Mouse (Mus musculus): ENCODE results near the gene Muc5b. TPM values are rescaled to one million over a fixed set of nuclear protein-coding genes. Genes with fewer than 3 reads are reported as not detected.

Muc5b gene
- polyA plus RNA-seq, 1 experiment = not detected

DNA sequence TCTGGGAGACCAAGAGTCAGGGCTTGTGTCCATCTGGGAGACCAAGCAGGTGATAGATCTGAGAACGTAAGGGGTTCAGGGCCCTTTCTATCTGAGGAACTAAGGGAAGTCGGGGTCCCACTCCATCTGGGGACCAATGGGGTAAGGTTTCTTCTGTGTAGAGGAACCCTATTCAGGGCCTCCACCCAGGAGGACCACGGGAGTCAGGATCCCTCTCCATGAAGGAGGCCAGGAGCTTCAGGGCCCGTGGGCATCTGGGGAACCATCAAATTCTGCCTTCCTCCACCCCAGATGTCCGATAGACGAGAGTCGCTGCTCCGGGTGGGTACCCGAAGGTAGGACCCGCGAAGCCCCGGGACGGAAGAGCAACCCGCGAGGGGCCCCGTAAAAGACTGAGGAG is 63.0 kb downstream of the Muc5b start:
- TF ChIP-seq POLR2A (IDR thresholded peaks at IDR 0.05; ENCODE audit: low read depth, low read length) = no peak
- no peak for TF ChIP-seq CTCF (IDR thresholded peaks at IDR 0.05; ENCODE audit: extremely low read depth, insufficient read length, insufficient replicate concordance, low read depth, low read length)
- WGBS = 0% methylated on average over 16 of the region's 16 CpGs
- H3K27me3 ChIP-seq (ENCODE audit: control insufficient read depth, insufficient read depth, low read length) = no peaks in the 10 kb centered on the region; the same call in 1 of the 2 replicates

GRCm38 (mm10) chr7:141902269-141902729 is 63.4 kb downstream of the Muc5b start:
- Histone ChIP-seq H3K4me1 (ENCODE audit: control insufficient read depth, insufficient read depth, insufficient read length, low read length) (peaks cover 15% of the 10 kb centered on the region; the same call in 1 of the 2 replicates), H3K27me3 (ENCODE audit: control insufficient read depth, insufficient read depth, low read length) (no peaks in the 10 kb centered on the region; the same call in 1 of the 2 replicates), H3K36me3 (ENCODE audit: control insufficient read depth, insufficient read depth, low read length) (no peaks in the 10 kb centered on the region), H3K4me3 (ENCODE audit: low read depth, low read length) (peak overlapping the region; percentile 94), H3K27ac (ENCODE audit: insufficient read depth, low read depth, low read length) (peak overlapping the region; percentile 23)
- no peak for TF ChIP-seq CTCF (IDR thresholded peaks at IDR 0.05; ENCODE audit: extremely low read depth, insufficient read length, insufficient replicate concordance, low read depth, low read length)
- TF ChIP-seq POLR2A (IDR thresholded peaks at IDR 0.05; ENCODE audit: low read depth, low read length) = peak; percentile 85
- WGBS = under 1% methylated on average over 44 of the region's 44 CpGs

More for the DNA sequence above, 63.0 kb downstream of the Muc5b start:
- Histone ChIP-seq H3K4me1 (ENCODE audit: control insufficient read depth, insufficient read depth, insufficient read length, low read length) (peaks cover 15% of the 10 kb centered on the region; the same call in 1 of the 2 replicates), H3K4me3 (ENCODE audit: low read depth, low read length) (peak overlapping the region; percentile 94), H3K27ac (ENCODE audit: insufficient read depth, low read depth, low read length) (peak overlapping the region; percentile 23), H3K36me3 (ENCODE audit: control insufficient read depth, insufficient read depth, low read length) (no peaks in the 10 kb centered on the region)

DNA sequence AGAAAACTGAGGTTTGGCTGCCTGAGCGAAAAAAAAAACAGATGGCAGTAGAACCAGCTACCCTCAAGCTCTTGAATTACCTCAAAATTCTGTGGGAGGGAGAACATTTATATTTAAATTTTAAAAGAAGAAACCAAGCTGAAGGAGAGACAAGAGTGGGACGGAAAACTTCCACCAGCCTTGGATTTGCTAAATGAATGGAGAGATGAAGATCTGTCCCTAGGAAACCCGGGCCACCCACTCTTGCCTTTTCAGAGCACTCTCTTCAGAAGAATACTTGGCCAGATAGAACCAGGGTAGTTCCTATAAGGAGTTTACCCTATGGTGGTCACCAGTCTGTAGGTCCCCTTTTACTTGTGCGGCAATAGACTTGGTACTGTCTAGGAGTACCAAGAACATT is 63.9 kb downstream of the Muc5b start:
- H3K27me3 ChIP-seq (ENCODE audit: control insufficient read depth, insufficient read depth, low read length) = peaks cover 3% of the 10 kb centered on the region; the same call in 1 of the 2 replicates
- no peaks in the 10 kb centered on the region for H3K36me3 ChIP-seq (ENCODE audit: control insufficient read depth, insufficient read depth, low read length)
- no peak overlapping the region for H3K27ac ChIP-seq (ENCODE audit: insufficient read depth, low read depth, low read length)
- peaks cover 15% of the 10 kb centered on the region; the same call in 1 of the 2 replicates for H3K4me1 ChIP-seq (ENCODE audit: control insufficient read depth, insufficient read depth, insufficient read length, low read length)
- TF ChIP-seq CTCF (IDR thresholded peaks at IDR 0.05; ENCODE audit: extremely low read depth, insufficient read length, insufficient replicate concordance, low read depth, low read length) (no peak), POLR2A (IDR thresholded peaks at IDR 0.05; ENCODE audit: low read depth, low read length) (no peak)
- 69% methylated on average over 4 of the region's 4 CpGs for WGBS
- H3K4me3 ChIP-seq (ENCODE audit: low read depth, low read length) = peak overlapping the region; percentile 72

DNA sequence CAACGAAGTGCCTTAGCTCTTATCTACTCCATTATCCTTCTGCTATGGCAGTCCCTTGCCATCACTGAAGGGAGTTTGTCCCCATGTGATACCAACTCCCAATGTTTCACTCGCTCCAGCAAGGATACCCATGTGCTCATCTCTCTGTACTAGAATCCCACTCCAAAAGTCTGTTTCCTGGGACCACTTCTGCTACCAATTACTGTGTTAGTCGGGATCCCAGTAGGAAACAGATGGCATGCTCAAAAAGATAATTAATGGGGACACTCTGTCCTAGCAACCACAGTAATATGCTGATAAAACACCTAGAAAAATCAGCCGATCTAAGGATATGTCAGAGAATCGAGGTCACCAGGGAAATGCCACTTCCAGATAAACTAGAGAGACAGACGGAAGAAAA is 69.7 kb downstream of the Muc5b start:
- WGBS = 69% methylated on average over 6 of the region's 6 CpGs
- TF ChIP-seq CTCF (IDR thresholded peaks at IDR 0.05; ENCODE audit: extremely low read depth, insufficient read length, insufficient replicate concordance, low read depth, low read length) (no peak), POLR2A (IDR thresholded peaks at IDR 0.05; ENCODE audit: low read depth, low read length) (no peak)
- H3K4me3 ChIP-seq (ENCODE audit: low read depth, low read length) = no peak overlapping the region
- no peaks in the 10 kb centered on the region for H3K4me1 ChIP-seq (ENCODE audit: control insufficient read depth, insufficient read depth, insufficient read length, low read length)
- H3K36me3 ChIP-seq (ENCODE audit: control insufficient read depth, insufficient read depth, low read length) = no peaks in the 10 kb centered on the region
- peaks cover 16% of the 10 kb centered on the region for H3K27me3 ChIP-seq (ENCODE audit: control insufficient read depth, insufficient read depth, low read length)
- no peak overlapping the region for H3K27ac ChIP-seq (ENCODE audit: insufficient read depth, low read depth, low read length)

- H3K27me3 ChIP-seq (ENCODE audit: control insufficient read depth, insufficient read depth, low read length) = peaks cover 20% of the 10 kb centered on the region
- H3K36me3 ChIP-seq (ENCODE audit: control insufficient read depth, insufficient read depth, low read length) = no peaks in the 10 kb centered on the region
- whole genome bisulfite sequencing = 48% methylated on average over 3 of the region's 3 CpGs
- no peaks in the 10 kb centered on the region for H3K4me1 ChIP-seq (ENCODE audit: control insufficient read depth, insufficient read depth, insufficient read length, low read length)
- TF ChIP-seq CTCF (IDR thresholded peaks at IDR 0.05; ENCODE audit: extremely low read depth, insufficient read length, insufficient replicate concordance, low read depth, low read length) (no peak), POLR2A (IDR thresholded peaks at IDR 0.05; ENCODE audit: low read depth, low read length) (no peak)
- H3K4me3 ChIP-seq (ENCODE audit: low read depth, low read length) = no peak overlapping the region
- no peak overlapping the region for H3K27ac ChIP-seq (ENCODE audit: insufficient read depth, low read depth, low read length)
These were observed 72.4 kb downstream of the Muc5b start for GRCm38 (mm10) chr7:141911305-141911704.

GRCm38 (mm10) chr7:141918407-141918806 is 79.5 kb downstream of the Muc5b start, which contains the start of gene Tollip:
Gene Tollip (minus strand): TSS chr7:141918507.
- Histone ChIP-seq H3K36me3 (ENCODE audit: control insufficient read depth, insufficient read depth, low read length) (no peaks in the 10 kb centered on the region), H3K27ac (ENCODE audit: insufficient read depth, low read depth, low read length) (no peak within 1 kb of the TSS), H3K4me1 (ENCODE audit: control insufficient read depth, insufficient read depth, insufficient read length, low read length) (no peaks in the 10 kb centered on the region), H3K27me3 (ENCODE audit: control insufficient read depth, insufficient read depth, low read length) (peaks cover 5% of the 10 kb centered on the region; the same call in 1 of the 2 replicates), H3K4me3 (ENCODE audit: low read depth, low read length) (no peak within 1 kb of the TSS)
- TF ChIP-seq CTCF (IDR thresholded peaks at IDR 0.05; ENCODE audit: extremely low read depth, insufficient read length, insufficient replicate concordance, low read depth, low read length) (no peak), POLR2A (IDR thresholded peaks at IDR 0.05; ENCODE audit: low read depth, low read length) (no peak)
- WGBS = 87% methylated on average over 2 of the region's 2 CpGs

Other genes starting within 250 kb of the Muc5b start
- gene Muc6, start 183.8 kb upstream of the Muc5b start, polyA plus RNA-seq (2012; rRNA removed) = 1.4 and 475 TPM in 2 replicates
- gene Muc2, start 148.7 kb upstream of the Muc5b start, polyA plus RNA-seq (2012; rRNA removed) = 453 and 2,633 TPM in 2 replicates
- gene Muc5ac, start 50.1 kb upstream of the Muc5b start, polyA plus RNA-seq (2012; rRNA removed) = 0.48 and 196 TPM in 2 replicates
- 47.4 and 142 TPM in 2 replicates for gene Tollip, start 79.4 kb downstream of the Muc5b start, polyA plus RNA-seq (2012; rRNA removed)
- gene Brsk2, start 110.7 kb downstream of the Muc5b start, polyA plus RNA-seq (2012; rRNA removed) = 0.51 and 5.3 TPM in 2 replicates
- 26.1 and 31.8 TPM in 2 replicates for gene Mob2, start 222.0 kb downstream of the Muc5b start, polyA plus RNA-seq (2012; rRNA removed)

All from small intestine, adult 2 months (tissue).